Mouse (Mus musculus) MEL (cell line): Measurements from ENCODE around the gene Gm7879.

ENCODE experiments used
- MAFK ChIP-seq: IDR thresholded peaks from 2 replicates; pipeline ENCODE4 v1.6.1; 2011; ENCODE audit warnings: low read depth, mild to moderate bottlenecking, low read length, improper control_type of control experiment, borderline replicate concordance
- MXI1 ChIP-seq: IDR thresholded peaks from 2 replicates; pipeline ENCODE4 v1.6.1; 2011; ENCODE audit warnings: mild to moderate bottlenecking, low read depth, low read length, improper control_type of control experiment
- NELFE ChIP-seq: IDR thresholded peaks from 2 replicates; pipeline ENCODE4 v1.6.1; 2011; ENCODE audit warnings: low read depth, low read length, improper control_type of control experiment
- TBP ChIP-seq: IDR thresholded peaks from 2 replicates; pipeline ENCODE4 v1.8.0; 2011; ENCODE audit warnings: low read depth, low read length, improper control_type of control experiment

- TF ChIP-seq MXI1 (no peak), MAFK (no peak), NELFE (no peak), TBP (no peak)
Observed at GRCm38 (mm10) chr5:43904685-43905084, 8.3 kb upstream of the Gm7879 start.
